ENCODE assay signal across 18 mouse cellular contexts in the genomic region with DNA sequence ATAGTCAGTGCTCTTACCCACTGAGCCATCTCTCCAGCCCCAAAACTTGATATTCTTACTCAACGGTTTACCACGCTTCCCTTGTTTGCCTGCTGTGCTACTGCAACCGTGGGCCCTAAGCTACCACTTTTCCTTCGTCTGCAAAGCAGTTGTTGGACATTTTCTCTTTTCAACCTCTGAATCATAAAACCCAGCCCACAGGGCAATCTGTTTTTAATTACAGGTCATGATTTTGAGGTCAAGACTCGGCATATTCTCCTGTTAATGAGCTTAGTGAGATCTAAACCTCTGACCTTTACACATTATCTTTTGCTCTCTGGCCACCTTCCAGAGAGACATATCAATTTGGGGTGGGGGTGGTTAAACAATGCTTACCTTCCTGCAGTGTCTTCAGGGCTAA. TPM values are rescaled to one million over a fixed set of nuclear protein-coding genes. Genes with fewer than 3 reads are reported as not detected.
DNase-seq lines count a peak whose midpoint lies in the region; ATAC-seq and TF ChIP-seq lines count a peak whose summit lies in the region.
"Had no signal": no experiment of that assay in that cellular context is flagged by ENCODE, and none has a peak within 500 bp of the region (broad histone marks: within the 10 kb centered on the region; RNA-seq: fewer than 3 reads in every experiment).

No protein-coding gene starts in this region.

- H3K9ac ChIP-seq in limb, embryonic 11.5 days (ENCODE audit: low read length), result no peak overlapping the region
- H3K9ac ChIP-seq: embryonic facial prominence, embryonic 12.5 days; forebrain, embryonic 12.5 days; heart, embryonic 13.5 days; hindbrain, embryonic 13.5 days had no signal

- no peaks in the 10 kb centered on the region for H3K27me3 ChIP-seq in limb, embryonic 11.5 days (ENCODE audit: control insufficient read depth, insufficient read depth, low read length)
- H3K27me3 ChIP-seq in limb, embryonic 10.5 days (ENCODE audit: low read depth, poor library complexity, severe bottlenecking), result peaks cover 11% of the 10 kb centered on the region; the same call in 1 of the 2 replicates
- H3K27me3 ChIP-seq: embryonic facial prominence, embryonic 12.5 days; hindbrain, embryonic 13.5 days had no signal

- DNase-seq in embryo, embryonic 10.5 days (ENCODE audit: low spot score), result peak; percentile 27
- no peak for DNase-seq in embryo, embryonic 9.5 days (ENCODE audit: extremely low spot score)
- peak; percentile 34 for DNase-seq in limb, embryonic 11.5 days (ENCODE audit: low spot score)
- no peak for DNase-seq in limb, embryonic 10.5 days (ENCODE audit: low spot score)
- no peak for DNase-seq in kidney, adult 9 months
- no peak for DNase-seq in layer of hippocampus, postnatal 25 days (ENCODE audit: extremely low spot score in 1 of 2, low spot score in 1 of 2)
- DNase-seq: cerebellum, adult 11-12 months; cerebellum, adult 9-10 months; cerebellum, postnatal 25 days; gastrocnemius, postnatal 14 days had no signal

- no peaks in the 10 kb centered on the region for H3K9me3 ChIP-seq in limb, embryonic 11.5 days (ENCODE audit: control insufficient read depth, low read length)
- no peaks in the 10 kb centered on the region for H3K9me3 ChIP-seq in limb, embryonic 10.5 days (replicated peaks)
- H3K9me3 ChIP-seq: embryonic facial prominence, embryonic 12.5 days; forebrain, embryonic 12.5 days; heart, embryonic 13.5 days; hindbrain, embryonic 13.5 days had no signal

- no peak for TF ChIP-seq CTCF in embryonic fibroblast, embryonic 13.5 days (IDR thresholded peaks at IDR 0.05; ENCODE audit: borderline replicate concordance, insufficient read depth, low read length)

- H3K4me3 ChIP-seq in limb, embryonic 11.5 days (ENCODE audit: low read depth, low read length), result no peak overlapping the region
- H3K4me3 ChIP-seq in limb, embryonic 10.5 days, result no peak overlapping the region
- H3K4me3 ChIP-seq in embryonic fibroblast, embryonic 13.5 days (ENCODE audit: insufficient read depth, low read length), result no peak overlapping the region
- H3K4me3 ChIP-seq: embryonic facial prominence, embryonic 12.5 days; forebrain, embryonic 12.5 days; heart, embryonic 13.5 days; hindbrain, embryonic 13.5 days had no signal

- WGBS in limb, embryonic 11.5 days, result 20% methylated on average over 5 of the region's 5 CpGs
- WGBS in limb, embryonic 10.5 days, result 28% methylated on average over 5 of the region's 5 CpGs

- H3K36me3 ChIP-seq in limb, embryonic 11.5 days (ENCODE audit: control insufficient read depth, insufficient read depth, low read length), result peaks cover 9% of the 10 kb centered on the region
- peaks cover 54% of the 10 kb centered on the region for H3K36me3 ChIP-seq in limb, embryonic 10.5 days
- H3K36me3 ChIP-seq: hindbrain, embryonic 13.5 days had no signal

- no peak overlapping the region for H3K4me2 ChIP-seq in limb, embryonic 11.5 days (ENCODE audit: low read depth, severe bottlenecking)
- H3K4me2 ChIP-seq: embryonic facial prominence, embryonic 12.5 days; forebrain, embryonic 12.5 days; heart, embryonic 13.5 days; hindbrain, embryonic 13.5 days had no signal

- no peak for ATAC-seq in limb, embryonic 11.5 days (ENCODE audit: insufficient number of reproducible peaks, low FRiP score, low TSS enrichment, low read depth)
- ATAC-seq: activated CD4-positive, CD25-positive, alpha-beta regulatory T cell, adult 4 months; forebrain, embryonic 16.5 days; hindbrain, postnatal 0 days had no signal

- H3K27ac ChIP-seq in limb, embryonic 11.5 days (replicated peaks; ENCODE audit: low read depth, low read length), result no peak overlapping the region
- no peak overlapping the region for H3K27ac ChIP-seq in limb, embryonic 10.5 days
- peak overlapping the region; percentile 98 for H3K27ac ChIP-seq in embryonic fibroblast, embryonic 13.5 days (ENCODE audit: insufficient read depth, low read length)
- H3K27ac ChIP-seq: embryonic facial prominence, embryonic 12.5 days; forebrain, embryonic 12.5 days; heart, embryonic 13.5 days; hindbrain, embryonic 13.5 days; hindbrain, postnatal 0 days had no signal

- H3K4me1 ChIP-seq in limb, embryonic 11.5 days (ENCODE audit: control insufficient read depth, insufficient read depth, low read length), result peaks cover 11% of the 10 kb centered on the region
- peaks cover 37% of the 10 kb centered on the region for H3K4me1 ChIP-seq in limb, embryonic 10.5 days
- H3K4me1 ChIP-seq in embryonic fibroblast, embryonic 13.5 days (ENCODE audit: control insufficient read depth, insufficient read depth, low read length), result peaks cover 19% of the 10 kb centered on the region

- TF ChIP-seq POLR2A in embryonic fibroblast, embryonic 13.5 days (IDR thresholded peaks at IDR 0.05; ENCODE audit: low read depth, low read length), result no peak

RNA-seq across cellular contexts. Expression of gene Tgif1, which starts 14.8 kb away (rescaled TPM):
- polyA plus RNA-seq in limb, embryonic 11.5 days (2014; fragmentation: Nextera tagmentation; extraction: Ambion mirVana), result 102 and 106 TPM in 2 replicates
- polyA plus RNA-seq in limb, embryonic 10.5 days (2016; fragmentation: Nextera tagmentation; extraction: Ambion mirVana), result 105 and 132 TPM in 2 replicates
- polyA plus RNA-seq in embryonic fibroblast, embryonic 13.5 days (2011; ENCODE audit: insufficient read length, low read depth, missing spikeins), result 95.7 and 100 TPM in 2 replicates
- 1 to 10 TPM; 1.9 to 2.3 TPM for total RNA-seq in layer of hippocampus, postnatal 25 days (2021)

Comparison
In these comparisons a context has a peak if more than half of its experiments do, and no peak if none do; other contexts are left out.
1. DNase-seq: peak in embryo, embryonic 10.5 days (single experiment) and limb, embryonic 11.5 days (single experiment); none in embryo, embryonic 9.5 days (single experiment), limb, embryonic 10.5 days (single experiment), kidney, adult 9 months (single experiment) and layer of hippocampus, postnatal 25 days (0 of 2).